Mouse (Mus musculus) MEL (cell line): Measurements from ENCODE around the gene Fuz.

Experiments used
- CTCF ChIP-seq, 3 experiments: IDR thresholded peaks in 2 of 3; conservative IDR thresholded peaks in 1 of 3; 2 replicates each; pipeline ENCODE4 v1.5.1; 2011 to 2012; ENCODE audit warnings: low read length in 3 of 3, low read depth in 2 of 3, mild to moderate bottlenecking in 2 of 3, improper control_type of control experiment in 1 of 3, inconsistent platforms in 1 of 3, mixed read lengths in 1 of 3, moderate library complexity in 1 of 3; ENCODE audit not compliant: control insufficient read depth in 1 of 3, insufficient read depth in 1 of 3, poor library complexity in 1 of 3, severe bottlenecking in 1 of 3
- E2F4 ChIP-seq: IDR thresholded peaks from 2 replicates; pipeline ENCODE4 v1.6.1; 2011; ENCODE audit warnings: low read depth, low read length, improper control_type of control experiment, borderline replicate concordance
- EP300 ChIP-seq, 2 experiments: IDR thresholded peaks; 2 replicates each; pipeline ENCODE4 v1.6.1; 2011; ENCODE audit warnings: improper control_type of control experiment in 2 of 2, low read length in 2 of 2, low read depth in 1 of 2, mild to moderate bottlenecking in 1 of 2
- MYB ChIP-seq: IDR thresholded peaks from 2 replicates; pipeline ENCODE4 v1.6.1; 2011; ENCODE audit warnings: mild to moderate bottlenecking, low read depth, low read length, improper control_type of control experiment
- MYC ChIP-seq: IDR thresholded peaks from 2 replicates; pipeline ENCODE4 v1.6.1; 2011; ENCODE audit warnings: low read depth, mild to moderate bottlenecking, low read length, improper control_type of control experiment, moderate library complexity
- POLR2A ChIP-seq, 2 experiments: IDR thresholded peaks; 2 replicates each; pipeline ENCODE4 v1.6.1; 2011 to 2012; ENCODE audit warnings: low read length in 2 of 2, mild to moderate bottlenecking in 2 of 2, control low read depth in 1 of 2, improper control_type of control experiment in 1 of 2, low read depth in 1 of 2, moderate library complexity in 1 of 2; ENCODE audit not compliant: control insufficient read depth in 1 of 2, insufficient read depth in 1 of 2, poor library complexity in 1 of 2
- POLR2AphosphoS2 ChIP-seq: IDR thresholded peaks from 2 replicates; pipeline ENCODE4 v1.6.1; 2011; ENCODE audit warnings: low read length, improper control_type of control experiment
- RAD21 ChIP-seq: IDR thresholded peaks from 2 replicates; pipeline ENCODE4 v1.6.1; 2011; ENCODE audit warnings: mild to moderate bottlenecking, low read depth, low read length, improper control_type of control experiment
- SIN3A ChIP-seq: IDR thresholded peaks from 2 replicates; pipeline ENCODE4 v1.6.1; 2012; ENCODE audit warnings: low read length, improper control_type of control experiment, inconsistent platforms
- SMC3 ChIP-seq: IDR thresholded peaks from 2 replicates; pipeline ENCODE4 v1.6.1; 2011; ENCODE audit warnings: low read depth, low read length, improper control_type of control experiment
- TCF12 ChIP-seq: IDR thresholded peaks from 2 replicates; pipeline ENCODE4 v1.6.1; 2014; ENCODE audit warnings: low read depth, mild to moderate bottlenecking, inconsistent platforms, low read length, improper control_type of control experiment, moderate library complexity
- UBTF ChIP-seq: IDR thresholded peaks from 2 replicates; pipeline ENCODE4 v1.6.1; 2012; ENCODE audit warnings: low read depth, mild to moderate bottlenecking, inconsistent platforms, low read length, improper control_type of control experiment, moderate library complexity, borderline replicate concordance; ENCODE audit not compliant: insufficient read depth
- ZMIZ1 ChIP-seq: IDR thresholded peaks from 2 replicates; pipeline ENCODE4 v1.6.1; 2012; ENCODE audit warnings: low read depth, mild to moderate bottlenecking, inconsistent platforms, low read length, improper control_type of control experiment, moderate library complexity
- ZNF384 ChIP-seq: IDR thresholded peaks from 2 replicates; pipeline ENCODE4 v1.6.1; 2012; ENCODE audit warnings: low read depth, mild to moderate bottlenecking, inconsistent platforms, low read length, improper control_type of control experiment

DNA sequence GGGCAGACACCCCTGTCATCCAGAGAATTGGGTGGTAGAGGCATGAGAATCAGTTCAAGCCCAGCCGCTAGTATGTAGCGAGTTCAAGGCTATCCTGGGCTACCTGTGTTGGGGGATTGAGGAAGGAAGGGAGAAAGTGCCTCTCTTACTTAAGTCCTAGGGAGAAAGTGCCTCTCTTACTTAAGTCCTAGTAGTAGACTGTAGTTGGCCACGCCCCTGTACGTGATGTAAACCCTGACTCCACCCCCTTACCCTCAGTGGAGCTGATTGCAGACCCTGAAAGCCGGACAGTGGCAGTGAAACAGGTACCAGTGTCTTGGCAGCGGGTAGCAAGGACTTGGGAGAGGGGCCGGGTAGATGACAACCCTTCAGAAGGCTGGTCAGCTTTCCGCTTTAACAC lies 38.0 kb upstream of the Fuz start:
- TF ChIP-seq MYC, result no peak
- TF ChIP-seq MYB, result no peak
- no peak for TF ChIP-seq CTCF (IDR thresholded peaks at IDR 0.05 in 2 of 3, conservative IDR thresholded peaks at IDR 0.05 in 1 of 3; ENCODE audit: control insufficient read depth in 1 of 3, insufficient read depth in 1 of 3, low read depth in 2 of 3, low read length in 3 of 3, poor library complexity in 1 of 3, severe bottlenecking in 1 of 3)
- TF ChIP-seq ZMIZ1, result no peak
- TF ChIP-seq UBTF, result no peak
- TF ChIP-seq SIN3A, result 0 out of 2 replicates have a peak, but pooled peaks have one; percentile 22
- TF ChIP-seq POLR2A (IDR thresholded peaks at IDR 0.05; ENCODE audit: control insufficient read depth in 1 of 2, insufficient read depth in 1 of 2, low read depth in 1 of 2, low read length in 2 of 2, poor library complexity in 1 of 2), result no peak
- TF ChIP-seq ZNF384, result no peak
- no peak for TF ChIP-seq POLR2AphosphoS2
- no peak for TF ChIP-seq RAD21
- no peak for TF ChIP-seq TCF12
- no peak for TF ChIP-seq EP300 (IDR thresholded peaks at IDR 0.05; ENCODE audit: low read depth in 1 of 2, low read length in 2 of 2)
- TF ChIP-seq SMC3, result no peak
- TF ChIP-seq E2F4, result no peak
